Mouse (Mus musculus): ENCODE measurements around the gene Ripor2. TPM values are rescaled to one million over a fixed set of nuclear protein-coding genes. Genes with fewer than 3 reads are reported as not detected.

The Ripor2 gene
- polyA plus RNA-seq, 1 experiment from 2014 or later, result 34.0 TPM

DNA sequence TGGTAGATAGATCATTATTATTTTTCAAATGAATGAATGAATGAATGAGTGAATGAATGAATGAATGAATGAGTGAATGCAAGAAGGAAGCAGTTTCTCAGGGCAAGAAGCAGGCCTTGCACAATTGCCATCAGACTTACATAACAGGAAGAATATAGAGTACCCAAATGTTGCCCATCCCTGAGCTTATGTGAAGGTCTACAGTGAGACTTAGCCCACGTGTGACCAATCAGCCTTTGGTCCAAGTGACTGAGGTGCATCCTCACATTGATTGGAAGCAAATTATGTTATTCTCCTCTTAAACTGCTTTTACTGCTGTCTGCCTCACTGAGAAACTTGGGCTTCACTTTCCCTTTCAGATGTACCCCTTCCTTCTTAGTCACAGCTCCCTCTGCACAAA is 26.7 kb downstream of the Ripor2 start:
- 87% methylated on average over 1 of the region's 1 CpGs for WGBS
- Histone ChIP-seq H3K9me3 (no peaks in the 10 kb centered on the region), H3K9ac (no peak overlapping the region), H3K36me3 (replicated peaks) (no peaks in the 10 kb centered on the region), H3K27ac (no peak overlapping the region), H3K4me3 (no peak overlapping the region), H3K4me2 (no peak overlapping the region), H3K4me1 (peaks cover 19% of the 10 kb centered on the region), H3K27me3 (replicated peaks) (no peaks in the 10 kb centered on the region)
- ATAC-seq (replicated peaks), result no peak

DNA sequence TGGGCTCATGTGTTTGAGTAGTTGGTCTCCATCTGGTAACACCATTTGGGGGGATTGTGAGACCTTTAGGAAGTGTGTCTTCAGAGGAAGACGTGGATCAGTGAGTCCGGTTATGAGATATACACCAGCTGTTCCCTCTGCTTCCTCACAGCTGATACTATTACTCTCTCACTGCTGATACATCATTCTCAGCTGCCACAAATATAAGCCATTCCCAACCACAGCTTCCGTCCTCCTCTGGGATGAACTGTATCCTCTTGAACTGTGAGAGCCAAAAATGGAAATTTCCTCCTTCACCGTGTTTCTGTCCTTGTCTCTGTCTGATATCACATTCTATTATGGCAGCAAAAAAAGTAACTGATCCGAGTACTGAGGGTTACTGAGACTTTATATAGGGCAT is 28.9 kb downstream of the Ripor2 start:
- no peak for ATAC-seq (replicated peaks)

DNA sequence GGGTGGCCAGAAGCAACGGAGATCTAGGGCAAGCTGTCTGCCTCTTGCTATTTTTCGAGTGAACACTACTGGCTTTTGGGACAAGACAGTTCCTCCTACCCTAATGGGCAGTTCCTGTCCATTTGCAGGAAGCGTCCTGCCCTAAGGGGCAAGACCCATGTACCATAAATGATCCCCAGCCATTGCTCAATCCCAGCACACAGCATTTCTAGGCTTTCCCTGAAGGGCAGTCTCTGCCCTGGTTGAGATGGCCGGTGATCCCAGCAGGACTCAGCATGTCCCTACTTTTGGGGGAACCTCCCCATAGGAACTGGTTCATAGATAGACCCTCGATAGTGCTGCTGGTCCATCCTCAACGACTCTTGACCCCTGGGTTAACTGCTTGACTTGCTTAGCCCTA is 31.0 kb downstream of the Ripor2 start:
- 86% methylated on average over 6 of the region's 6 CpGs for WGBS
- Histone ChIP-seq H3K4me1 (peaks cover 6% of the 10 kb centered on the region; the same call in 1 of the 2 replicates), H3K9ac (no peak overlapping the region), H3K4me3 (no peak overlapping the region), H3K4me2 (no peak overlapping the region), H3K27me3 (replicated peaks) (no peaks in the 10 kb centered on the region), H3K27ac (no peak overlapping the region), H3K36me3 (replicated peaks) (no peaks in the 10 kb centered on the region), H3K9me3 (no peaks in the 10 kb centered on the region)
- ATAC-seq (replicated peaks), result no peak

More for the DNA sequence above, 28.9 kb downstream of the Ripor2 start:
- no peak overlapping the region for H3K27ac ChIP-seq
- peaks cover under 1% of the 10 kb centered on the region for H3K4me1 ChIP-seq
- H3K9me3 ChIP-seq, result no peaks in the 10 kb centered on the region
- no peak overlapping the region for H3K9ac ChIP-seq
- no peak overlapping the region for H3K4me2 ChIP-seq
- WGBS, result 86% methylated on average over 5 of the region's 5 CpGs
- no peak overlapping the region for H3K4me3 ChIP-seq
- no peaks in the 10 kb centered on the region for H3K36me3 ChIP-seq (replicated peaks)
- no peaks in the 10 kb centered on the region for H3K27me3 ChIP-seq (replicated peaks)

DNA sequence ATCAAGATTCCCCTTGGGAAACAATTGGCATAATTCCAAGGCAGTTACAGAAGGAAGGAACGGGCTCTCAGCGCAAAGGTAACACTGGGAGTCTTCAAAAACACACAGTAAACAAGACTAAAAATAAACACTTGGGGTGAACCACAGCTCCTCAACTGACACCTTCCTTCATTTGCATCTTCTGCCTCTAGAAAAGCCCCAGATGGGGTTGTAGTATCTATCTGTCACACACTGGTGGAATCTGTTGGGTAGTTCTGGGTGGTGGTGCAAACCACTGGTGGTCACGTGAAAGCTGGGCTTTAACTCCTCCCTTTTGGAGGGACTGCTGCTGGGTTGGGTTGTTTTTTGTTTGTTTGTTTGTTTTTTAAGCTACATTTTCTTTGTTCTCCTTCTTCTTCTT is 31.4 kb downstream of the Ripor2 start:
- no peak overlapping the region for H3K27ac ChIP-seq
- 86% methylated on average over 3 of the region's 3 CpGs for WGBS
- no peak overlapping the region for H3K9ac ChIP-seq
- no peaks in the 10 kb centered on the region for H3K27me3 ChIP-seq (replicated peaks)
- H3K36me3 ChIP-seq (replicated peaks), result no peaks in the 10 kb centered on the region
- no peaks in the 10 kb centered on the region for H3K9me3 ChIP-seq
- H3K4me1 ChIP-seq, result peaks cover 6% of the 10 kb centered on the region; the same call in 1 of the 2 replicates
- no peak overlapping the region for H3K4me2 ChIP-seq
- no peak overlapping the region for H3K4me3 ChIP-seq
- no peak for ATAC-seq (replicated peaks)

DNA sequence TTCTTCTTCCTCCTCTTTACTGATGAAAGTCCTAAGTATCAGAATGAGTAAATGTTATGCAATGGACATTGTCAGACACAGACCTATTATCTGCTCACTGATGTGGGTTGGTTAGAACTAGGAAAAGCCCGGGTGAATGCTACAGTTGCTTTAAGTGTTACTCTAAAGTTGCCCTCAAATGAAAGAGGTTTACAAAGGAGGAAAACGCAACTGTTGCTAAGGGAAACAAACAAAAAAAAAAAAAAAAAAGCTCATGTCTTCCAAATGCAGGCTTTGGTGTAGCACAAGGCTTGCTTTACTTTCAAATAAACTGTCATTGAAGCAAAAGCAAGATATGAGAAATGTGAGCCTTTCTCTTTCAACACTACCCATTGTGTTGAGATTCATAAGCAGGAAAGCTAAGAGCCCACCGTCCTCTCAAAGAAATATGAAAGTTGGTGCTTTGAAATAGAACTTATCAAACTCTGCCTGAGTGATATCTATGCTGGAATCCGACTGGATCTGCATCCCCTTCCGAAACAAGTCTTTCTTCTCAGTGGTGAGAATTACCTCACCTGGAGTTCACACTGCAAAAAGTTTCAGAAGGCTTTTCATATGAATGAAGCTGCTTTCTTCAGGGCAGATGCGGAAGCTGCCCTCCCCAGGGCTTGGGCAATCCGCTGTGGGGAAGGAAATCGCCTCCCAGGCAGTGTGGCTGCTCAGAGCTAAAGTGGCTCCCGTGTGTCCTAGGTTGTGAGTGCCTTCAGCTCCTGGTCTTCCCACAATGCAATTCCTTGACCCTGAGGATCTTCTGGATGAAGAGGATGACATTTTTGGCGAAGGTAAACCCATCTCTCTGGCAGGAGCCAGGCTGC is 32.2 kb downstream of the Ripor2 start:
- no peak overlapping the region for H3K9ac ChIP-seq
- peaks cover 6% of the 10 kb centered on the region; the same call in 1 of the 2 replicates for H3K4me1 ChIP-seq
- no peak overlapping the region for H3K4me2 ChIP-seq
- H3K27me3 ChIP-seq (replicated peaks), result no peaks in the 10 kb centered on the region
- no peaks in the 10 kb centered on the region for H3K9me3 ChIP-seq
- H3K4me3 ChIP-seq, result no peak overlapping the region
- no peak overlapping the region for H3K27ac ChIP-seq
- WGBS, result 68% methylated on average over 10 of the region's 10 CpGs
- ATAC-seq (replicated peaks), result no peak
- H3K36me3 ChIP-seq (replicated peaks), result no peaks in the 10 kb centered on the region

DNA sequence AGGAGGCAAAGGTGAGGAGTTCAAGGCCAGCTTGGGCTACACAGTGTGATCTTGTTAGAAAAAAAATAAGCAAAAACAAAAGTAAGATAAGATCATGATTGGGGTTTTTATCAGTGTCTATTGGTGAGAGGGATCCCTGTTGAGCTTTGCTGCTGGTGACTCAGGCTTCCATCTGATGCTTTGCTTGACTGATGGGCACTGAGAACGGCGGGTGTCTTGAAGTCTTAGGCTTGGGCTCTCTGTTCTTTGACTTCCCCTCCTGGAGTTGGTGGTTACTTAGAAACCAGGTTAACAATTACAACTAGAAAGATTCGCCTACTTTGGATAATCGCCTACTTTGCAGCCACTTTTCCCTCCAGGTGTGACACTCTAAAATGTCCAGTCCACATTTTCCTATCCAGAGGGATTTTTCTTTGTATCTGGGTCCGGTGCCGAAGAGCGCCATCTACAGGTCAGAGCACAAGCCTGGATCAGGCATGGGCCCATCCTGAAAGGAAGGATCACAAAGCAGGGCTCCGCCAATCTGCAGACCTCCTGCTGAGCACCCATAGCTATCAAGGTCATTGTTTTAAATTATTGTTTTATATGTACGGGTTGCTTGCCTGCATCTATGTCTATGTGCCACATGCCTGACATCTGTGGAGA is 34.1 kb downstream of the Ripor2 start:
- H3K4me3 ChIP-seq, result no peak overlapping the region
- no peak overlapping the region for H3K9ac ChIP-seq
- peaks cover 6% of the 10 kb centered on the region; the same call in 1 of the 2 replicates for H3K4me1 ChIP-seq
- no peak for ATAC-seq (replicated peaks)
- no peaks in the 10 kb centered on the region for H3K9me3 ChIP-seq
- WGBS, result 61% methylated on average over 9 of the region's 9 CpGs
- no peak overlapping the region for H3K27ac ChIP-seq
- H3K4me2 ChIP-seq, result no peak overlapping the region
- no peaks in the 10 kb centered on the region for H3K27me3 ChIP-seq (replicated peaks)
- H3K36me3 ChIP-seq (replicated peaks), result no peaks in the 10 kb centered on the region

DNA sequence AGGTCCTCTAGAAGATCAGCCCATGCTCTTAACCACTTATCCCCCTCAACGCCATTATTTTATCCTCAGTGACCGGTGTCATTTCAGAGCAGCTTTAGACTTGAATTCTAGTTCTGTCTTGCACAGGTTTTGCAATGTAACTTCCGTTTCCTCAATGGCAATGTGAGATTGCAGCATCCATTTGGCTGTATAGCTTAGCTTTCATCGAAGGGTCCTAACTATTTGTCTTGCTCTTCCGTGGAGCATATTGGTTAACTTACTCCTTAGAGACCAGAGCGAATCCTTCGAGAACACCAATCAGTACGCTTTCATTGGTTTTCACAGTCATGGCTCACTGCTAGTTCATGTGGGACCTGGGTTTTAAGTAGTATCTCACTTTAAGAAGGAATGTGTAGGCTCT is 34.7 kb downstream of the Ripor2 start:
- Histone ChIP-seq H3K27me3 (replicated peaks) (no peaks in the 10 kb centered on the region), H3K9ac (no peak overlapping the region), H3K4me1 (peaks cover 6% of the 10 kb centered on the region; the same call in 1 of the 2 replicates), H3K4me3 (no peak overlapping the region), H3K27ac (no peak overlapping the region), H3K36me3 (replicated peaks) (no peaks in the 10 kb centered on the region), H3K4me2 (no peak overlapping the region), H3K9me3 (no peaks in the 10 kb centered on the region)
- ATAC-seq (replicated peaks), result no peak
- WGBS, result 93% methylated on average over 8 of the region's 8 CpGs

DNA sequence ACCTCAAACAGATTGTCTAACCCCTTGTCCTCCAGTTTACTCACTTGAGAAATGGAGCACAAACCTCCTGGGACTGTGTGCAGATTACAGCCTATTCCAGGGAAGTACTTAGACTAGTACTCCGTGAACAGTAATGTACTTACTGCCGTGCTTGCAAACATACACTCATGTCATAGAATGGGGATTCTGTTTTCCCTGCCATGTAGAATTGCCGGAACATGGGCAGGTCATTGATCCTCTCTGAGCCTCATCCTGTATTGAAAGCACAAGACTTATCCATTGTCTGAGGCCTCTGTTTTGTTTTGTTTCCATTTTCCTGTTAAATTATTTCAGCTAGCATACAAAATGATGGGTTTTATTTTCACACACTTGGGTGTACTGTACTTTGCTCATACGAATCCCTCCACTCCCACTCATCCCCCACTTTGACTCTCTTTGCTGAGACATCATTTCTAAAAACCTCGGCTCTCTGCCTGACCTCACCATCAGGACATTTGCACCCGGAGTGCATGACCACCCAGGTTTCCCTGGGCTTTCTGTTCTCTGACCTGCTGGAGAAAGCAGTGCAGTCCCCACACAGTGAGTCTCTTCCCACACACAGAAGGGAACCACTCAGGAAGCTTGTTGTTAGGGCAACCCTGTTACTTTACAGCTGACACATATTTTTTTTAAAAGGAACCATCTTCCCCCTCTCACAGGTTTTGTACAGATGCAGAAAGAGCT is 35.2 kb downstream of the Ripor2 start:
- WGBS, result 55% methylated on average over 6 of the region's 6 CpGs
- Histone ChIP-seq H3K9me3 (no peaks in the 10 kb centered on the region), H3K4me1 (peaks cover 6% of the 10 kb centered on the region; the same call in 1 of the 2 replicates), H3K36me3 (replicated peaks) (no peaks in the 10 kb centered on the region), H3K27ac (peak overlapping the region; percentile 47), H3K4me2 (no peak overlapping the region), H3K27me3 (replicated peaks) (no peaks in the 10 kb centered on the region), H3K4me3 (no peak overlapping the region), H3K9ac (no peak overlapping the region)
- no peak for ATAC-seq (replicated peaks)

DNA sequence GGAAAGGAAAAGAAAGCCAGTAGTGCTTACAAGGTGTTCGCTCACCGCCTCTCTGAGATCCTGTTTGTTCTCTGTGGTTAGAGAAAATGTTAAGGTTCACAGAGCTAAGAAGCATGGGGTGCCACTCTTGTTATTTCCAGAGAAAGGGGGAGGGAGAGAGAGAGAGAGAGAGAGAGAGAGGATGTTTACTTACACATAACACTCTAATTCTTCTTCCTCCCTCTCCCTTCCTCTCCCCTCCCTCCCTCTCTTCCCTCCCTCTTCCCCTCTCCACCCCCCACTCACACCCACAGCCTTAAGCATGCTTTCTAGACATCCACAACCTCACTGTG is 35.8 kb downstream of the Ripor2 start:
- no peak overlapping the region for H3K4me3 ChIP-seq
- H3K36me3 ChIP-seq (replicated peaks), result no peaks in the 10 kb centered on the region
- H3K4me1 ChIP-seq, result peaks cover 6% of the 10 kb centered on the region; the same call in 1 of the 2 replicates
- peak overlapping the region; percentile 47; the same call in 1 of the 2 replicates for H3K27ac ChIP-seq
- WGBS, result 59% methylated on average over 2 of the region's 2 CpGs
- no peak overlapping the region for H3K4me2 ChIP-seq
- H3K9me3 ChIP-seq, result no peaks in the 10 kb centered on the region
- no peak for ATAC-seq (replicated peaks)
- no peak overlapping the region for H3K9ac ChIP-seq
- no peaks in the 10 kb centered on the region for H3K27me3 ChIP-seq (replicated peaks)

DNA sequence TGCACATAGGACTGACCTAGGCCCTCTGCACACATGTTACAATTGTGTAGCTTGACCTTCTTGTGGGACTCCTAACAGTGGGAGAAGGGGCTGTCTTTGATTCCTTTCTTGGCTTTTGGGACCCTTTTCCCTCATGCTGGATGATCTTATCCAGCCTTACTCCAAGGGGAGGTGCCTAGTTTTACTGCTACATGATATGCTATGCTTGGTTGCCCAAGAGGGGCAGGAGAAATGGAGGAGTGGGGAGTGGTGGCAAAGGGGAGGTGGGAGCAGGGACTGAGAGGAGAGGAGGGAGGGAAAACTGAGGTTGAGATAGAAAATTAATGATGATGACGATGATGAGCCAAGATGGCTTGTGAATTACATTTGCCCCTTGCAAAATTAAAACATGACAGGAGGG is 37.7 kb downstream of the Ripor2 start:
- H3K4me2 ChIP-seq, result no peak overlapping the region
- no peaks in the 10 kb centered on the region for H3K27me3 ChIP-seq (replicated peaks)
- H3K9me3 ChIP-seq, result no peaks in the 10 kb centered on the region
- 100% methylated on average over 1 of the region's 1 CpGs for WGBS
- H3K36me3 ChIP-seq (replicated peaks), result no peaks in the 10 kb centered on the region
- H3K4me1 ChIP-seq, result peaks cover 6% of the 10 kb centered on the region; the same call in 1 of the 2 replicates
- ATAC-seq (replicated peaks), result no peak
- H3K9ac ChIP-seq, result no peak overlapping the region
- H3K4me3 ChIP-seq, result no peak overlapping the region
- H3K27ac ChIP-seq, result no peak overlapping the region

DNA sequence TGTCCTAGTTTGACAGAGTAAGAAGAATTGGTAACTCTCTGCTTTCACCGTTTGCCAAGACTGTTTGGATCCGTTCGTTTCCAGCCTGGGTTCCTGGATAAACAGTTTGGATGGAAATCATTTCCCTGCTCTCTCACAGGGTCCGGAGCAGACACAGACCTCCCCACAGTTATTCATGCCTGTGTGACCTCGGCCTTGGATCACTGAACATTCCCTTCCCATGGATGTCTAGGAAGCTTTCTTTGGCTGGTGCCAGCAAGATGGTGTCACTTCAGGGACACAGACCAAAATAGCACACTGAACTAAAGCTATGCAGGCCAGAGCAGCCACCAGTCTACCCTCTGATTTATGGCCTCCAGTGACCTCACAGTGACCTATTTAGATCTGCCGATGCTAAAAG is 38.5 kb downstream of the Ripor2 start:
- Histone ChIP-seq H3K4me1 (peaks cover 6% of the 10 kb centered on the region; the same call in 1 of the 2 replicates), H3K4me2 (no peak overlapping the region), H3K9ac (no peak overlapping the region), H3K27me3 (replicated peaks) (no peaks in the 10 kb centered on the region), H3K9me3 (no peaks in the 10 kb centered on the region), H3K27ac (no peak overlapping the region), H3K4me3 (no peak overlapping the region), H3K36me3 (replicated peaks) (no peaks in the 10 kb centered on the region)
- 65% methylated on average over 6 of the region's 6 CpGs for WGBS
- ATAC-seq (replicated peaks), result no peak

DNA sequence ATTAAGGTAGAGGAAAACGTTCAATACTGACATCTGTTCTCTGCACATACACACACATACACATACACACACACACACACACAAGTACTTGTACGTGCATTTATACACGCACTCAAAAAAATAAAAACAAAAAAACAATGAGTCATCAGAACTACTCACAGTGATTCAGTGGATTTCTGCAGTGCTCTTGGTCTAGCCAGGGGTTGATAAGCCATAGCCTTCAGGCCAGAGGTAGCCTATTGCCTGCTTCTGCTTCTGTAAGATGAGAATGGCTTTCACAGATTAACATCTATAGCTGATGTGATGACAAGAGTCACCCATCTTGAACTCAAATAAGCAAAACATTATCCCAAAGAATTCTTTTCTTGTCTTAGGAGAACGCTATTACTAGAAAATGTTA is 41.6 kb downstream of the Ripor2 start:
- Histone ChIP-seq H3K27ac (no peak overlapping the region), H3K36me3 (replicated peaks) (no peaks in the 10 kb centered on the region), H3K4me3 (no peak overlapping the region), H3K9ac (no peak overlapping the region), H3K4me1 (peaks cover 6% of the 10 kb centered on the region), H3K27me3 (replicated peaks) (no peaks in the 10 kb centered on the region), H3K9me3 (no peaks in the 10 kb centered on the region), H3K4me2 (no peak overlapping the region)
- ATAC-seq (replicated peaks), result no peak
- 90% methylated on average over 4 of the region's 4 CpGs for WGBS

All from midbrain, embryonic 15.5 days (tissue).